Mouse (Mus musculus): ENCODE measurements around the gene Clptm1. TPM values are rescaled to one million over a fixed set of nuclear protein-coding genes. Genes with fewer than 3 reads are reported as not detected.

Gene Clptm1
- 10 to 100 TPM; 57.6 to 60.6 TPM for total RNA-seq (2023)

DNA sequence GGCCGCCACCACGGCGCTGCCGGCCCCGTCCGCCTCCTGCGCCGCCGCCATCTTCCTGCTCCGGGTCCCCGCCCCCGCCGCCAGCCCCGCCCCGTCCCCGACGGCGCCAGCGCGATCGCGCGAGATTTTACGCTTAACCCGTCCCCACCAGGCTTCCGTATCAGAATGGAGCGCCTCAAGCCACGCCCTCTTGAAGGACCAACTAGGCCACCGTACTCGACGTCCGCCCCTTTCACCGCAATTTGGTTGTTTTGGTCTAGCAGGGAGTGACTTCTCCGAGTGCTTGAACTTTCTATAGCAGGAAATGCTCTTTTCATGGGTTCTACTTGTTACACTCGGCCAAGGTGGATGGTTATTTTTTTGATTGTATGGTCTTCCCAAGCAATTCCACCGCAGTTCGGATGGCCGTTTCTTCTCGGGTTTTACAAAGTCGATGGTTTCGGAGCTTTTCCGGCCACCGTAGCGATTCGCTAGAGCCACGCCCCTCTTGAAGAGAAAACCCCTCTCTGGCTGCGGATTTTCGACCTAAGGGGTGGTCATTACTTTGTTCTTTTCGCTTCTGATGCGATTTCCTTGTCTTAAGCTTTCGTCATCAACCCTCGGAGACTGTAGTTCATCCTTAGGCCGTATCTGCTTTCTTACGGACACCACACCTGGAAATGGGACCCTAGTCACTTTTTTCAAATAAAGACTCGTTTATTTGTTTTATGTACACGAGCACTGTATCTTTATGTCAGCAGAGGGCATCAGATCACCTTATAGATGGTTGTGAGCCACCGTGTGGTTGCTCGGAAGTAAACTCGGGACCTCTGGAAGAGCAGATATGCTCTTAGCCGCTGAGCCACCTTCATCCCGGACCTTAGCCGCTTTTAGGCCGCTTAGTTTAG, at the start of gene Clptm1:
Clptm1 (minus strand) TSS at position 79 of the 887 bp plus-strand sequence.

DNA sequence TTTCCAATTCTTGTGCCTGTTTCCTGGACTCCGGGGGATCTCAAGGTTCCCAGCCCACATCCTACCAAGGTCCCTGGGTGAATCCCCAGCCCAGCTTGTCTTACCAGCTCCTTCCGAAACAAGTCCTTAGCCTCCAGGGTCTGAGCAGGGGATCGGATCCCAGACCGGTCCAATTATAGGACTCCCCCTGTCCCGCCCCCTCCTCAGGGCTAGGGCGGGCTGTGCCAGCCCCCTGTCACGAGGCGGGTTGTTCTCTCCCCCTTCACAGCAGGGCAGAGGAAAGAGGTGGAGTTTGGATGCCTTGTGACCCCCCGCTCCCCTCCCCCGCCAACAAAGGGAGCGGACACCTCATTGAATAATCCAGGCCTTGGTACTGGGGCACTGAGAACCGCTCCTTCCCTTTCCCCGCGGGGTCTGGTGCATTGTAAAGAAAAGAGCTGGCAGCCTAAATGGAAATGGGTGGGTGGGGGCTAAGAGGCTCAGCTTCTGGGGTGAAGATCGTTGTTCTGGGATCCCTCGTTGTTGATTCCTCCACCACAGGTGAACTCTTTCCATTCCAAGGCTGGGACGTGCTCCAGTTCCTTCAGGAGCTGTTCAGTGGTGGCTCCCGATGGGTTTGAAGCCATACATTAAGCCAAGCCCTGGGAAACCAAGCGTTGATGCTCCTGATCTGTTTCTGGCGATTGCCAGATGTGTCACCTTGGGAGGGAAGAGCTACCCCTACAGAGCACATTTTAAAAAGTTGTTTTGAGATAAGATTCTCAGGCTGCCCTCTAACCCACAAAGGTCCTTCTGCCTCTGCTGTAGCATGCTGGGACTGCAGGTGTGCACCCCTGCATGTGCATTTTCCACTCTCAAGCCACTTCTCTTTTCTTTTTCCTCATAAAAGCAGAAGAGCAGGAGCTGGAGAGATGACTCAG, 34.3 kb upstream of the Clptm1 start, which contains the start of gene Apoe:
Apoe (minus strand) TSS at position 282 of the 920 bp plus-strand sequence.

DNA sequence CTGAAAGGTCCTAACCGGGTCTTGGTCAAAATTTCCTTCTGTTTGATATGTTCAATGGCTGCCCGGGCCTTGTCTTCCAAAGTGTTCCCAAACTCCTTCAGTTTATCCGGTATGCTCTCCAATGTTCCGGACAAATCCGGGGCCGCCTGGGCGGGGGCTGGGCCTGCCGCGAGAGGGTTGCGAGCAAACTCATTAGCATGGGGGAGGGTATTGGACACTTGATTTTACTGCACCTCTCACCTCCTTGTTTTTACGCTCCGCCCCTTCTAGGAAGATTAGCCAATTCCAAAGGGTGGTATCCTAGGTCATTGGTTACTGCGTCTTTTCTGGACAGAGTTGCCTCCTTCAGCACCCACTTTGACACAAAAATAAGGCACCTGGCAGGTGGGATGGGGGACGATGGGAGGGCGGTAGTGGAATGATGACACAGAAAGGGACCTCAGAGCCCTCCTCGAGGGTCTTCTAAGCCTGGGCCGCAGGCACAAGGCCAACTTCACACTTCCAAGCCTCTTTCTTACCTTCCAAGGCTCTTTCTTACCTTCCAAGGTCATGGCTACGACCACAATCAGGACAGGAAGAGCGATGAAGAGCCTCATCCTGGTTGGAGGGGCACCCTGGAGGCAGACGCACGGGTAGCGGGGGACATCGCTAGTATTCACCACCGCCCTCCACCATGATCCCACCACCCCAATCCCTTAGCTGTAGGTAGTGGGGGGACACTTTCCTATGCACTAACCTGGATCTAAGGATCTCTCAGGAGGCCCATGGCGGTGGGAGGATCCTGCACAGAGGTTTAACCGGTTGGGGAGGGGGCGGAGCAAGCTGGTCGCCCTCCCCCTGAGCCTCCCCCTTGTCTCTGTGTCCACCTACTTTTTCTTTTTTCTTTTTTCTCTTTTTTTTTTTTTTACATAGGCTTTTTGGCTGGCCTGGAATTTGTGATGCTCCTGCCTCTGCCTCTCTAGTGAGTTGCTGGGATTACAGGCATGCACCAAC, 27.3 kb upstream of the Clptm1 start, which contains the start of gene Apoc1:
Apoc1 (minus strand) TSS at position 788 of the 993 bp plus-strand sequence.

DNA sequence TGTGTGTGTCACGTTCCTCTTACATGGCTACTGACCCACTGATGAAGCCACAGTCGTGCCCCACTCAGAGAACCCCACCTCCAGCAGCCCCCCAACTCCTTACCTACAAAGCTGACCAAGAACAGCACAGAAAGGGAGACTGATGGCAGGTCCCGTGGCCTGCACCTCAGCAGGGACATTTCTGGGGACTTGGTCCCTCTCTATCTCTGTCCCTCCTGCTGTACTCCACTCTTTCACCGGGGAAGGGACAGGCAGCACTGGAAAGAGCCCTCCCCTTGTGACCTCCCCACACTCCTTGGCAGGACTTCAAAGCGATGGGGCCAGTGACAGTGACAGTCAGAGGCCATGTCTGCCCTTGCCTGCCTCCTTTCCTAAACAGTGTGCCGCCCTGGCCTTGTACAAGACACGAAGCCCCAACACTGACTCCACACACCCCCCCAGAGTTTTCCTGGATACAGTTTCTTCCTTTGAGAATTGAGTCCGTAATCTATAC, 16.4 kb upstream of the Clptm1 start, which contains the start of the genes Gm44805 and Apoc4:
Gm44805 (minus strand) TSS at position 222 of the 493 bp plus-strand sequence.
Apoc4 (minus strand) TSS at position 278 of the 493 bp plus-strand sequence.

DNA sequence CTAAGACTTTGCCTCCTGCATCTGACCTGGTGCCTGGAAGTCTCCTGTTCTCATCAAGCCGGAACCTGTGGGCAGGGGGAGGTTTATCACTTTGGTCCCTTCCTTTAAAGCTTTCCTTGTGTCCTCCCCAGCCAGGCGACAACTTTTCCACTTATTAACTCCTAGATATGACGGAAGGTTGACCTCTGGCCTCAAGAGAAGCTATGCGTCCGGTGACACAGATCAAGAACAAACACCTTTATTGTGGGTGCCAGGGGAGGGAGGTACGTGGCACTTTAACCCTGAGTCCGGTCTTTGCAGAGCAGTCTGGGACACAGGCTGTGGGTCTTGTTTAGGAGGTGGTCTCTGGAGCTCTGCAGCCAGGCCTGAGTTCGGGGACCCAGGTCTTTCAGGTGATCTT, 13.0 kb upstream of the Clptm1 start, which contains the start of gene Apoc2:
Apoc2 (minus strand) TSS at position 70 of the 400 bp plus-strand sequence.

DNA sequence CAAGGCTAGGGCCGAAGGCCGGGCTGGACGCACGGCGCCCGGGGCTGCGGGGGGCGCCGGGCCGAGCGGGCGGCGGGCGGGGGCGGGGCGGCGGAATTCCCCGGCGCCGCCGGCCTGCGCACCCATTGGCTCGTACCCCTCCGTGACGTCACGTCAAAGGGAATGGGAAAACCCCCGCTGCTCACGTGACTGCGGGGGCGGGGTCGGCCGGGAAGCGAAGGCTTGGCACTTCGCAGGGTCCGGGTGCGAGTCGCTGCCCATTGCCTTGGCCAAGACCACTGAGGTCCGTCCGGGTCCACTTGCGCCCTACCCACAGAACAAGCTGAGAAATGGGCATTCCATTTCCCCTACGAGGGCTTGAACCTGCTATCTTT, 35.5 kb downstream of the Clptm1 start, which contains the start of gene Relb:
Relb (minus strand) TSS at position 78 of the 374 bp plus-strand sequence.

DNA sequence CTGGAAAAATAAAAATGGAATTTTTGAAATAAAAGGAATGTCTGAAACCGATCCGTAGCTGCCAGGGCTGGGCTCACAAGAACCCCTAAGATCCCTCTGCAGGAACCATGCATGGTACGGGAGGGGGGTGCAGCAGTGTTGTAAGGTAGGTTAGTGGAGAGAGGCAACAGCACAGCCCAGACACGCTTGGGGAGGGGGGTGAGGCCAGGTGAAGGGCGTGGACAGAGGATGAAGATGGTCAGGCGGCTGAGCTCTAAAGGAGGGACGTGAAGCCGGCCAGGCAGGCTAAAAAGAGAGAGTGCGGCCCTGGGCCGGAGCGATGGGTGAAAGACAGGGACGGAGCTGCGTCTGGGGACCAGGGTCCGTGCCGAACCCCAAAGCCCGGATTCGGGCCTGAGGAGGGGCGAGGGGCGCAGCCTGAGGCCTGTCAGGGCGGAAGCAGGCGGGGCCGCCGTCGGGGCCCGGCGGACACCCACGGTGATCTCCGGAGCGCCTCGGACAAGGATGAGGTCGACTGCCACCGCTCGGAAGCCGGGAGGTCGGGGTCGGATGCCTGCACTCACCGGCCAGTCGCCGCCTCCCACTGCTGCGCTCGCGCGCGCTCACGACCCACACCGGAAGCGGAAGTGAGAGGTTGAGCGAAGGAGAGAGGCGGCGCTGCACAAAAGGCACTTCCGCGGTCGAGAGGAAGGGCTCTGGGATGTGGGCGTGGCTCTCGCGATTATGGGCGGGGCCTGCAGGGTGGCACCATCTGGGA, 60.8 kb downstream of the Clptm1 start, which contains the start of gene Clasrp:
Clasrp (minus strand) TSS at position 638 of the 757 bp plus-strand sequence.

Other genes with a start within 250 kb of the Clptm1 start
- gene Mark4, start 206.2 kb downstream of the Clptm1 start, total RNA-seq (2023), result 10 to 100 TPM; 26.4 to 28.6 TPM
- under 1 TPM; 0.24 to 0.35 TPM for gene Exoc3l2, start 201.7 kb downstream of the Clptm1 start, total RNA-seq (2023)
- 1 to 10 TPM; 7.4 to 7.9 TPM for gene Bloc1s3, start 156.7 kb downstream of the Clptm1 start, total RNA-seq (2023)
- 10 to 100 TPM; 22.1 to 24.5 TPM for gene Trappc6a, start 156.6 kb downstream of the Clptm1 start, total RNA-seq (2023)
- gene Nkpd1, start 147.2 kb downstream of the Clptm1 start, total RNA-seq (2023), result not detected
- gene Ppp1r37, start 102.0 kb downstream of the Clptm1 start, total RNA-seq (2023), result 10 to 100 TPM; 31.9 to 36.5 TPM
- gene Zfp296, start 87.7 kb downstream of the Clptm1 start, total RNA-seq (2023), result 1 to 10 TPM; 3.0 to 3.5 TPM
- 10 to 100 TPM; 53.1 to 56.2 TPM for gene Gemin7, start 87.4 kb downstream of the Clptm1 start, total RNA-seq (2023)
- 10 to 100 TPM; 51.8 to 52.1 TPM for gene Clasrp, start 60.5 kb downstream of the Clptm1 start, total RNA-seq (2023)
- 10 to 100 TPM; 13.5 to 14.1 TPM for gene Relb, start 35.6 kb downstream of the Clptm1 start, total RNA-seq (2023)
- gene Apoc2, start 12.9 kb upstream of the Clptm1 start, total RNA-seq (2023), result 10 to 100 TPM; 52.2 to 56.0 TPM
- not detected for gene Gm44805, start 16.4 kb upstream of the Clptm1 start, total RNA-seq (2023)
- not detected for gene Apoc4, start 16.4 kb upstream of the Clptm1 start, total RNA-seq (2023)
- 1 to 10 TPM; 3.8 to 5.7 TPM for gene Apoc1, start 27.6 kb upstream of the Clptm1 start, total RNA-seq (2023)
- 10 to 100 TPM; 95.8 to 99.6 TPM for gene Apoe, start 34.2 kb upstream of the Clptm1 start, total RNA-seq (2023)
- 10 to 100 TPM; 28.6 to 35.3 TPM for gene Tomm40, start 50.4 kb upstream of the Clptm1 start, total RNA-seq (2023)
- under 1 TPM; 0.38 to 0.55 TPM for gene Nectin2, start 85.5 kb upstream of the Clptm1 start, total RNA-seq (2023)
- gene Bcam, start 106.0 kb upstream of the Clptm1 start, total RNA-seq (2023), result not detected
- gene Cblc, start 131.8 kb upstream of the Clptm1 start, total RNA-seq (2023), result not detected
- 10 to 100 TPM; 19.6 to 41.8 TPM for gene Bcl3, start 157.7 kb upstream of the Clptm1 start, total RNA-seq (2023)
- gene Gm19345, start 187.0 kb upstream of the Clptm1 start, total RNA-seq (2023), result not detected
- 1 to 10 TPM; 1.3 to 1.7 TPM for gene Ceacam16, start 196.3 kb upstream of the Clptm1 start, total RNA-seq (2023)
- under 1 TPM; 0.68 TPM for gene Ceacam19, start 222.9 kb upstream of the Clptm1 start, total RNA-seq (2023)